Mouse (Mus musculus): ENCODE data around the gene Slc6a1. TPM values are rescaled to one million over a fixed set of nuclear protein-coding genes. Genes with fewer than 3 reads are reported as not detected.

Gene Slc6a1
- total and polyA plus RNA-seq, 2 experiments from 2014 or later: 208 to 507 TPM

DNA sequence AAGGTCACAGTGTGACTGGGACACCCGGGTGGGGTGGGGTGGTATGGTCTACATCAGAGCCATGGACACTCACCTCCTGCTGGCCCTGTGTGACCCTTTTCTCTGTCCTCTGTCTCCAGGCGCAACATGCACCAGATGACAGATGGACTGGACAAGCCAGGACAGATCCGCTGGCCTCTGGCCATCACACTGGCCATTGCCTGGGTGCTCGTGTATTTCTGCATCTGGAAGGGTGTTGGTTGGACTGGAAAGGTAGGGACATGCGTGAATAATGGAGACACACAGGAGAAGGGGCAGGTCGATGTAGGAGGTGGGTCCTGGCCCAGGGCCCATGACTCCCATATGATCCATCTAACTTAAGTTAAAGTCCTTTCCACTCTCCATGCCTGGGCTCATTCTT is 22.2 kb downstream of the Slc6a1 start:
- Histone ChIP-seq H3K4me2 (ENCODE audit: low read depth, low read length, poor library complexity, severe bottlenecking) (no peak overlapping the region), H3K4me1 (ENCODE audit: insufficient read depth, low read length) (no peaks in the 10 kb centered on the region; the same call in 1 of the 2 replicates), H3K9ac (replicated peaks; ENCODE audit: low read length, poor library complexity, severe bottlenecking) (no peak overlapping the region), H3K9me3 (ENCODE audit: low read length) (no peaks in the 10 kb centered on the region), H3K4me3 (ENCODE audit: low read depth, low read length) (no peak overlapping the region), H3K27me3 (ENCODE audit: insufficient read depth, low read length) (no peaks in the 10 kb centered on the region), H3K36me3 (ENCODE audit: insufficient read depth, low read length) (peaks cover 64% of the 10 kb centered on the region), H3K27ac (ENCODE audit: low read depth, low read length) (no peak overlapping the region)
- WGBS: 87% methylated on average over 6 of the region's 6 CpGs
- DNase-seq (ENCODE audit: low spot score): no peak
- no peak for ATAC-seq (ENCODE audit: low FRiP score)
- no peak for TF ChIP-seq CTCF (IDR thresholded peaks at IDR 0.05)

DNA sequence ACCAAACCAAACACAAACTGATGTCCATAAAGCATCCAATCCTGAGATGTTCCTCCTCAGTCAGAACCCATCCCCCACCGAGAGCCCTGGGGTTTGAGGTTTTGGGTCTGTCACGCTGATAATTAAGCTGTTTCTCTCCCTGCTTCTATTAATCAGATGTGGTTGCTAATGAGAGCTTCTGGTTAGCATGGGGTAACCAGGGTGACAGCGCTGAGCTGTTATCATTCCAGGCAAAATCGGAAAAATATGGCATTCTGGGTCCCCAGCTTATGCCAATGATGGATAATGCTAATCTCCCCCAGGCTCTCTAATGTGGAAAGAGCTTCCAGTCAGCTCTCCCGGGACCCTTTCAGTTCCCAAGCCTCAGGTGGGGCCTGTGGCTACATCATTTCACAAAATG is 38.1 kb downstream of the Slc6a1 start:
- H3K4me2 ChIP-seq (ENCODE audit: low read depth, low read length, poor library complexity, severe bottlenecking): no peak overlapping the region
- H3K36me3 ChIP-seq (ENCODE audit: insufficient read depth, low read length): peaks cover 6% of the 10 kb centered on the region
- DNase-seq (ENCODE audit: low spot score): peak; percentile 33
- WGBS: 36% methylated on average over 5 of the region's 5 CpGs
- no peak overlapping the region for H3K4me3 ChIP-seq (ENCODE audit: low read depth, low read length)
- no peaks in the 10 kb centered on the region for H3K4me1 ChIP-seq (ENCODE audit: insufficient read depth, low read length)
- no peaks in the 10 kb centered on the region for H3K9me3 ChIP-seq (ENCODE audit: low read length)
- no peak for TF ChIP-seq CTCF (IDR thresholded peaks at IDR 0.05)
- no peak for ATAC-seq (ENCODE audit: low FRiP score)
- no peak overlapping the region for H3K27ac ChIP-seq (ENCODE audit: low read depth, low read length)
- no peak overlapping the region for H3K9ac ChIP-seq (replicated peaks; ENCODE audit: low read length, poor library complexity, severe bottlenecking)
- H3K27me3 ChIP-seq (ENCODE audit: insufficient read depth, low read length): no peaks in the 10 kb centered on the region

DNA sequence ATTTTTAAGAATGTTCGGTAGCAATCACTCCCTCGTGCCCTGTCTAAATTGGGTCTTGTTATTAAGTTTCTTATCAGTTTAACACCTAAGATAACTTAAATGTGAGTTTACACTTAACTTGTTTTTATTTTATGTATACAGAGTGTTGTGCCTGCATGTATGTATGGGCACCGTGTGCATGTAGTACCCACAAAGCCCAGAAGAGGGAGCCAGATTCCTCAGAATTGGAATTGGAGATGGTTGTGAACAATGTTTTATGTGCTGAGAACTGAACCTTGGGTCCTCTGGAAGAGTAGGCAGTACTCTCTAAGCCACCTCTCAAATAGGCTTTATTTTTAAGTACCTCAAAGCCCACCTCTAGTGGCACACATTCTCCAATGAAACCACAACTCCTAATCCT is 38.7 kb downstream of the Slc6a1 start:
- 79% methylated on average over 3 of the region's 3 CpGs for WGBS
- no peak for ATAC-seq (ENCODE audit: low FRiP score)
- Histone ChIP-seq H3K27ac (ENCODE audit: low read depth, low read length) (no peak overlapping the region), H3K4me3 (ENCODE audit: low read depth, low read length) (no peak overlapping the region), H3K27me3 (ENCODE audit: insufficient read depth, low read length) (no peaks in the 10 kb centered on the region), H3K36me3 (ENCODE audit: insufficient read depth, low read length) (peaks cover under 1% of the 10 kb centered on the region; the same call in 1 of the 2 replicates), H3K4me1 (ENCODE audit: insufficient read depth, low read length) (no peaks in the 10 kb centered on the region), H3K9me3 (ENCODE audit: low read length) (no peaks in the 10 kb centered on the region), H3K4me2 (ENCODE audit: low read depth, low read length, poor library complexity, severe bottlenecking) (no peak overlapping the region), H3K9ac (replicated peaks; ENCODE audit: low read length, poor library complexity, severe bottlenecking) (no peak overlapping the region)
- no peak for DNase-seq (ENCODE audit: low spot score)
- TF ChIP-seq CTCF (IDR thresholded peaks at IDR 0.05): peak; percentile 61

DNA sequence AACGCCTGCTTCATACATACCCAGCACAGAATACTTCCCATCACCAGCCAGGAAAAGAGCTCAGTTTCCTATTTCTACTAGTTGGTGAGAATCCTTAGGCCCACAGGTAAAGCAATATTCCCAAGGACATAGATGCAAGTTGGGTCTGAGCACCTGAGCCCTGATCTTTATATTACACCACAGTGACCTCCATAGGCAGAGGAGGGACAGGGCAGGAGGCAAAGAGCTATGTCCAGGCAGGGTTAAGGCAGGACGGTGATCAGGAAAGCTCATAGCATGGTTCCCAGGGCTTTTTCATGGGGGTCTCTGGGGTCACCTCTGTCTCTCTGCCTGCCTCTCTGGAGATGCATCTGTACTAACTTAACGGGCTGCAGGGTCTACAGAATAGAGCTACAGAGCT is 40.5 kb downstream of the Slc6a1 start:
- Histone ChIP-seq H3K9me3 (ENCODE audit: low read length) (no peaks in the 10 kb centered on the region), H3K36me3 (ENCODE audit: insufficient read depth, low read length) (no peaks in the 10 kb centered on the region), H3K4me2 (ENCODE audit: low read depth, low read length, poor library complexity, severe bottlenecking) (no peak overlapping the region), H3K9ac (replicated peaks; ENCODE audit: low read length, poor library complexity, severe bottlenecking) (no peak overlapping the region), H3K4me1 (ENCODE audit: insufficient read depth, low read length) (no peaks in the 10 kb centered on the region), H3K27ac (ENCODE audit: low read depth, low read length) (no peak overlapping the region), H3K27me3 (ENCODE audit: insufficient read depth, low read length) (no peaks in the 10 kb centered on the region), H3K4me3 (ENCODE audit: low read depth, low read length) (no peak overlapping the region)
- DNase-seq (ENCODE audit: low spot score): peak; percentile 28
- TF ChIP-seq CTCF (IDR thresholded peaks at IDR 0.05): peak; percentile 58
- ATAC-seq (ENCODE audit: low FRiP score): no peak
- 78% methylated on average over 3 of the region's 3 CpGs for WGBS

GRCm38 (mm10) chr6:114324808-114325207 is 42.4 kb downstream of the Slc6a1 start:
- Histone ChIP-seq H3K4me2 (ENCODE audit: low read depth, low read length, poor library complexity, severe bottlenecking) (no peak overlapping the region), H3K27ac (ENCODE audit: low read depth, low read length) (no peak overlapping the region), H3K4me3 (ENCODE audit: low read depth, low read length) (no peak overlapping the region), H3K9me3 (ENCODE audit: low read length) (no peaks in the 10 kb centered on the region), H3K4me1 (ENCODE audit: insufficient read depth, low read length) (no peaks in the 10 kb centered on the region), H3K27me3 (ENCODE audit: insufficient read depth, low read length) (no peaks in the 10 kb centered on the region), H3K36me3 (ENCODE audit: insufficient read depth, low read length) (no peaks in the 10 kb centered on the region), H3K9ac (replicated peaks; ENCODE audit: low read length, poor library complexity, severe bottlenecking) (no peak overlapping the region)
- peak; percentile 41 for DNase-seq (ENCODE audit: low spot score)
- no peak for TF ChIP-seq CTCF (IDR thresholded peaks at IDR 0.05)
- WGBS: 83% methylated on average over 5 of the region's 5 CpGs
- ATAC-seq (ENCODE audit: low FRiP score): no peak

- Histone ChIP-seq H3K27me3 (ENCODE audit: insufficient read depth, low read length) (no peaks in the 10 kb centered on the region), H3K9ac (replicated peaks; ENCODE audit: low read length, poor library complexity, severe bottlenecking) (no peak overlapping the region), H3K9me3 (ENCODE audit: low read length) (no peaks in the 10 kb centered on the region), H3K4me2 (ENCODE audit: low read depth, low read length, poor library complexity, severe bottlenecking) (no peak overlapping the region), H3K36me3 (ENCODE audit: insufficient read depth, low read length) (no peaks in the 10 kb centered on the region), H3K4me3 (ENCODE audit: low read depth, low read length) (no peak overlapping the region), H3K4me1 (ENCODE audit: insufficient read depth, low read length) (no peaks in the 10 kb centered on the region), H3K27ac (ENCODE audit: low read depth, low read length) (no peak overlapping the region)
- peak; percentile 42 for DNase-seq (ENCODE audit: low spot score)
- 44% methylated on average over 8 of the region's 8 CpGs for WGBS
- peak; percentile 49; the same call in 1 of the 2 replicates for ATAC-seq (ENCODE audit: low FRiP score)
- peak; percentile 46; the same call in 1 of the 2 replicates for TF ChIP-seq CTCF (IDR thresholded peaks at IDR 0.05)
Observed at GRCm38 (mm10) chr6:114329597-114330470, 47.4 kb downstream of the Slc6a1 start.
